Mouse (Mus musculus) gastrocnemius, postnatal 4 days (tissue): ENCODE measurements around the gene Gse1. TPM values are rescaled to one million over a fixed set of nuclear protein-coding genes. Genes with fewer than 3 reads are reported as not detected.

Experiments
- DNase-seq, 2 experiments: peaks; one replicate each; pipeline ENCODE4 v3.0.0; 2021 to 2022; ENCODE audit warnings: low spot score in 2 of 2, mixed read lengths in 2 of 2
- total RNA-seq, 2 experiments: library from RNA; stranded (reverse); gene quantifications; 2 replicates each; pipeline ENCODE4 v1.2.3; 2021

The Gse1 gene
- total RNA-seq, 2 experiments from 2014 or later: 45.9 to 48.7 TPM

GRCm38 (mm10) chr8:120437666-120438395 is 209.6 kb downstream of the Gse1 start:
- DNase-seq: no peak

- no peak for DNase-seq
These were observed 211.1 kb downstream of the Gse1 start for GRCm38 (mm10) chr8:120439309-120439708.

- no peak for DNase-seq
These were observed 212.5 kb downstream of the Gse1 start for GRCm38 (mm10) chr8:120440739-120441138.

- no peak for DNase-seq
These were observed 213.4 kb downstream of the Gse1 start for GRCm38 (mm10) chr8:120441637-120442036.

- DNase-seq: no peak
These were observed 214.2 kb downstream of the Gse1 start for GRCm38 (mm10) chr8:120442306-120443003.

- DNase-seq: no peak
These were observed 217.0 kb downstream of the Gse1 start for GRCm38 (mm10) chr8:120445249-120445648.

GRCm38 (mm10) chr8:120448131-120448530 is 219.9 kb downstream of the Gse1 start:
- no peak for DNase-seq

- DNase-seq: no peak
These were observed 220.9 kb downstream of the Gse1 start for GRCm38 (mm10) chr8:120449139-120449538.

GRCm38 (mm10) chr8:120449608-120450031 is 221.4 kb downstream of the Gse1 start:
- DNase-seq: peak in 1 of 2 experiments; percentile 70

GRCm38 (mm10) chr8:120452111-120452510 is 223.9 kb downstream of the Gse1 start:
- DNase-seq: no peak

- DNase-seq: no peak
These were observed 226.1 kb downstream of the Gse1 start for GRCm38 (mm10) chr8:120454404-120454803.

- no peak for DNase-seq
These were observed 232.1 kb downstream of the Gse1 start for GRCm38 (mm10) chr8:120460375-120460774.

- DNase-seq: no peak
These were observed 233.9 kb downstream of the Gse1 start for GRCm38 (mm10) chr8:120462119-120462551.

GRCm38 (mm10) chr8:120462611-120463010 is 234.4 kb downstream of the Gse1 start:
- no peak for DNase-seq

- DNase-seq: no peak
These were observed 235.8 kb downstream of the Gse1 start for GRCm38 (mm10) chr8:120463918-120464584.

- no peak for DNase-seq
These were observed 236.3 kb downstream of the Gse1 start for GRCm38 (mm10) chr8:120464585-120464937.

- peak in 1 of 2 experiments; percentile 69 for DNase-seq
These were observed 237.5 kb downstream of the Gse1 start for GRCm38 (mm10) chr8:120465710-120466109.

- DNase-seq: no peak
These were observed 238.0 kb downstream of the Gse1 start for GRCm38 (mm10) chr8:120466266-120466665.

- no peak for DNase-seq
These were observed 239.3 kb downstream of the Gse1 start for GRCm38 (mm10) chr8:120467598-120467997.

- DNase-seq: no peak
These were observed 241.9 kb downstream of the Gse1 start for GRCm38 (mm10) chr8:120470170-120470569.

- peak in 1 of 2 experiments; percentile 42 for DNase-seq
These were observed 242.9 kb downstream of the Gse1 start for GRCm38 (mm10) chr8:120471166-120471565.

- DNase-seq: no peak
These were observed 243.5 kb downstream of the Gse1 start for GRCm38 (mm10) chr8:120471752-120472151.
